Mouse (Mus musculus) heart, embryonic 12.5 days (tissue): ENCODE data around the gene 4930522L14Rik. TPM values are rescaled to one million over a fixed set of nuclear protein-coding genes. Genes with fewer than 3 reads are reported as not detected.

ENCODE experiments used
- polyA plus RNA-seq: library from polyadenylated mRNA; unstranded; fragments of >200 nt; fragmentation: Nextera tagmentation; extraction: Ambion mirVana; gene quantifications from 2 replicates; pipeline ENCODE4 v1.2.1, GENCODE M21; 2016

The 4930522L14Rik gene
- polyA plus RNA-seq, 1 experiment from 2014 or later: 5.2 TPM

Other genes starting within 250 kb of the 4930522L14Rik start
- 9.1 TPM in 2 replicates for gene Crlf2, start 192.9 kb downstream of the 4930522L14Rik start, polyA plus RNA-seq
- gene 5430403G16Rik, start 60.8 kb downstream of the 4930522L14Rik start, polyA plus RNA-seq: 1.1 and 1.3 TPM in 2 replicates
- 0.19 and 0.27 TPM in 2 replicates for gene Gm15446, start 171.5 kb upstream of the 4930522L14Rik start, polyA plus RNA-seq
- 13.7 and 14.7 TPM in 2 replicates for gene Zfp932, start 244.6 kb upstream of the 4930522L14Rik start, polyA plus RNA-seq